Mouse (Mus musculus): ENCODE data around the gene Ank. TPM values are rescaled to one million over a fixed set of nuclear protein-coding genes. Genes with fewer than 3 reads are reported as not detected.

The Ank gene
- total RNA-seq, 2 experiments from 2014 or later, result 165 to 172 TPM

- intact Hi-C loops (cut with DNase I), result loop anchor here (5.0 kb wide), 2 partner anchors 145 to 295 kb away; partner anchors contain the start of gene Ank
- peak; percentile 62 to 73 for DNase-seq (ENCODE audit: extremely low spot score in 1 of 2, low spot score in 2 of 2)
Observed at GRCm38 (mm10) chr15:27612533-27613221, 146.2 kb downstream of the Ank start.

GRCm38 (mm10) chr15:27613255-27613654 is 146.8 kb downstream of the Ank start:
- intact Hi-C loops (cut with DNase I), result loop anchor here (5.0 kb wide), 2 partner anchors 146 to 296 kb away; partner anchors contain the start of gene Ank
- DNase-seq (ENCODE audit: extremely low spot score in 1 of 2, low spot score in 2 of 2), result no peak

- no peak for DNase-seq (ENCODE audit: extremely low spot score in 1 of 2, low spot score in 2 of 2)
- intact Hi-C loops (cut with DNase I), result no loop called here
Observed at GRCm38 (mm10) chr15:27616159-27616558, 149.7 kb downstream of the Ank start.

GRCm38 (mm10) chr15:27617227-27617626 is 150.8 kb downstream of the Ank start:
- DNase-seq (ENCODE audit: extremely low spot score in 1 of 2, low spot score in 2 of 2), result no peak
- intact Hi-C loops (cut with DNase I), result no loop called here

GRCm38 (mm10) chr15:27618778-27619533 is 152.5 kb downstream of the Ank start:
- intact Hi-C loops (cut with DNase I), result no loop called here
- no peak for DNase-seq (ENCODE audit: extremely low spot score in 1 of 2, low spot score in 2 of 2)

GRCm38 (mm10) chr15:27619683-27620082 is 153.2 kb downstream of the Ank start:
- intact Hi-C loops (cut with DNase I), result no loop called here
- no peak for DNase-seq (ENCODE audit: extremely low spot score in 1 of 2, low spot score in 2 of 2)

GRCm38 (mm10) chr15:27620475-27621185 is 154.2 kb downstream of the Ank start:
- intact Hi-C loops (cut with DNase I), result no loop called here
- DNase-seq (ENCODE audit: extremely low spot score in 1 of 2, low spot score in 2 of 2), result no peak

- intact Hi-C loops (cut with DNase I), result no loop called here
- no peak for DNase-seq (ENCODE audit: extremely low spot score in 1 of 2, low spot score in 2 of 2)
Observed at GRCm38 (mm10) chr15:27623286-27623685, 156.8 kb downstream of the Ank start.

GRCm38 (mm10) chr15:27625014-27625889 is 158.8 kb downstream of the Ank start:
- intact Hi-C loops (cut with DNase I), result no loop called here
- DNase-seq (ENCODE audit: extremely low spot score in 1 of 2, low spot score in 2 of 2), result no peak

GRCm38 (mm10) chr15:27625890-27626255 is 159.4 kb downstream of the Ank start:
- intact Hi-C loops (cut with DNase I), result no loop called here
- DNase-seq (ENCODE audit: extremely low spot score in 1 of 2, low spot score in 2 of 2), result no peak

- no peak for DNase-seq (ENCODE audit: extremely low spot score in 1 of 2, low spot score in 2 of 2)
- intact Hi-C loops (cut with DNase I), result no loop called here
Observed at GRCm38 (mm10) chr15:27626314-27626713, 159.8 kb downstream of the Ank start.

- intact Hi-C loops (cut with DNase I), result no loop called here
- no peak for DNase-seq (ENCODE audit: extremely low spot score in 1 of 2, low spot score in 2 of 2)
Observed at GRCm38 (mm10) chr15:27627794-27628193, 161.3 kb downstream of the Ank start.

GRCm38 (mm10) chr15:27629046-27629445 is 162.6 kb downstream of the Ank start:
- DNase-seq (ENCODE audit: extremely low spot score in 1 of 2, low spot score in 2 of 2), result no peak
- intact Hi-C loops (cut with DNase I), result no loop called here

- intact Hi-C loops (cut with DNase I), result no loop called here
- DNase-seq (ENCODE audit: extremely low spot score in 1 of 2, low spot score in 2 of 2), result peak in 1 of 2 experiments; percentile 38
Observed at GRCm38 (mm10) chr15:27629800-27630600, 163.5 kb downstream of the Ank start.

GRCm38 (mm10) chr15:27630601-27631383 is 164.3 kb downstream of the Ank start, which contains the start of gene Otulin:
Gene Otulin, minus strand, starts transcription at chr15:27630693.
- intact Hi-C loops (cut with DNase I), result no loop called here
- DNase-seq (ENCODE audit: extremely low spot score in 1 of 2, low spot score in 2 of 2), result peak; percentile 96 to 99

- intact Hi-C loops (cut with DNase I), result no loop called here
- DNase-seq (ENCODE audit: extremely low spot score in 1 of 2, low spot score in 2 of 2), result no peak
Observed at GRCm38 (mm10) chr15:27633941-27634900, 167.7 kb downstream of the Ank start.

Data from left cerebral cortex, postnatal 10 days (tissue).